Mouse (Mus musculus): ENCODE measurements at regions not wholly inside any gene's neighbourhood (a gene's known extent, or its start where the extent isn't known, plus 50 kb on each side); places are given as distances from the start of the nearest gene placed in this dataset.

DNA sequence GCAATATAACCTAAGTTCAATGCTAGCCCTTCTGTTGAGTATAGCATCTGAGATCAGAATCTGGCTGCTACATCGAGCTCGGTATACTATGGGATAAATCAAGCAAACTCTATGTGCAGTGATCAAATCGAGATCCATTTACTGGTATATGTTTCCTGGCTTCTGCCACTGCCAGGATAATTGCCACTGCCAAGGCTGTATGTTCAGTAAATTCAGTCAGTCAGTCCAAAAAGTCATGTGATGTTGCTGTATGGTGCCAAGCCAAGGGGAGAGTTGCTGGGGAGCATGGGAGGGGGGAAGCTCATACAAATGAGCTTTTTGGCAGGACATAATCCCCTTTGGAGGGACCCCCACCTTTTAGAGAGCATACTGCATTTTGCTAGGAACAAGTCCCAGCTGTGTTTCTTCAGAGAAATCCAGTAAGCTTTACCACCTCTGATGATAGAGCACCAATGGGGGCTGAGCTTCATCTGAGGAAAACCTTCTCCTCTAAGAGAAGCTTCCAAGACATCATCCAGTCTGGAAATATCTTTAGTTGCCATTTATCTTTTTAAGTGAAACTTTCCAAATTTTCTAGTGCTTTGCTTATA is 389.3 kb upstream of the Plscr5 start:
- TF ChIP-seq CTCF (IDR thresholded peaks at IDR 0.05), result no peak
- no peak for TF ChIP-seq EP300 (IDR thresholded peaks at IDR 0.05)

All from lung, postnatal 0 days (tissue).